Mouse (Mus musculus): ENCODE data around the gene 4930518I15Rik. TPM values are rescaled to one million over a fixed set of nuclear protein-coding genes. Genes with fewer than 3 reads are reported as not detected.

Gene 4930518I15Rik
- 1 to 10 TPM; 4.9 to 6.1 TPM for total RNA-seq (2023)

GRCm38 (mm10) chr2:156857835-156858234 is at the start of gene 4930518I15Rik:
Gene 4930518I15Rik (minus strand): TSS chr2:156857946.

GRCm38 (mm10) chr2:156887017-156887416 is 29.3 kb upstream of the 4930518I15Rik start, which contains the start of gene Sla2:
Gene Sla2 (minus strand): TSS chr2:156887192.

GRCm38 (mm10) chr2:156862772-156863486 is 5.2 kb upstream of the 4930518I15Rik start, which contains the start of gene Rab5if:
Gene Rab5if (plus strand): TSS chr2:156863128.

GRCm38 (mm10) chr2:156839319-156840191 is 18.2 kb downstream of the 4930518I15Rik start, which contains the start of gene Tgif2:
Gene Tgif2 (plus strand): TSS chr2:156840007.

Other genes with a start within 250 kb of the 4930518I15Rik start
- 10 to 100 TPM; 78.5 to 89.7 TPM for gene Dlgap4, start 244.2 kb downstream of the 4930518I15Rik start, total RNA-seq (2023)
- 1 to 10 TPM; 1.1 to 1.4 TPM for gene Myl9, start 82.5 kb downstream of the 4930518I15Rik start, total RNA-seq (2023)
- gene Tgif2, start 17.9 kb downstream of the 4930518I15Rik start, total RNA-seq (2023): 10 to 100 TPM; 10.9 to 19.3 TPM
- 100 to 1,000 TPM; 309 to 329 TPM for gene Rab5if, start 5.2 kb upstream of the 4930518I15Rik start, total RNA-seq (2023)
- under 1 TPM; 0.18 to 0.51 TPM for gene Sla2, start 29.2 kb upstream of the 4930518I15Rik start, total RNA-seq (2023)
- 10 to 100 TPM; 11.6 to 15.5 TPM for gene Ndrg3, start 134.1 kb upstream of the 4930518I15Rik start, total RNA-seq (2023)
- gene Dsn1, start 149.2 kb upstream of the 4930518I15Rik start, total RNA-seq (2023): 10 to 100 TPM; 25.5 to 27.4 TPM
- gene Soga1, start 221.3 kb upstream of the 4930518I15Rik start, total RNA-seq (2023): 1 to 10 TPM; 2.8 to 3.3 TPM
- gene Tldc2, start 229.1 kb upstream of the 4930518I15Rik start, total RNA-seq (2023): not detected

Data from neutrophil, adult 59 days (primary cell).